13 mouse cellular contexts compared by ENCODE assay signal in genomic region chr15:25912911-25913310, GRCm38 (mm10).
"Had no signal": no experiment of that assay in that cellular context is flagged by ENCODE, and none has a peak within 500 bp of the region (broad histone marks: within the 10 kb centered on the region; RNA-seq: fewer than 3 reads in every experiment).

No protein-coding gene starts in this region.

- H3K9me3 ChIP-seq: intestine, embryonic 15.5 days; limb, embryonic 12.5 days; limb, embryonic 15.5 days; liver, embryonic 12.5 days; liver, embryonic 15.5 days had no signal

- H3K4me3 ChIP-seq: intestine, embryonic 15.5 days; limb, embryonic 12.5 days; limb, embryonic 15.5 days; liver, embryonic 12.5 days; liver, embryonic 15.5 days had no signal

- H3K27ac ChIP-seq: intestine, embryonic 15.5 days; limb, embryonic 12.5 days; limb, embryonic 15.5 days; liver, embryonic 12.5 days had no signal

- H3K9ac ChIP-seq: intestine, embryonic 15.5 days; limb, embryonic 12.5 days; limb, embryonic 15.5 days; liver, embryonic 12.5 days; liver, embryonic 15.5 days had no signal

- ATAC-seq: intestine, embryonic 15.5 days had no signal

- H3K4me2 ChIP-seq: intestine, embryonic 15.5 days; limb, embryonic 12.5 days; limb, embryonic 15.5 days; liver, embryonic 12.5 days; liver, embryonic 15.5 days; midbrain, embryonic 11.5 days had no signal

- H3K4me1 ChIP-seq: intestine, embryonic 15.5 days had no signal

- H3K36me3 ChIP-seq: intestine, embryonic 15.5 days; limb, embryonic 12.5 days; limb, embryonic 15.5 days; liver, embryonic 12.5 days; liver, embryonic 15.5 days had no signal

- H3K27me3 ChIP-seq: intestine, embryonic 15.5 days; limb, embryonic 12.5 days; limb, embryonic 15.5 days; liver, embryonic 12.5 days; liver, embryonic 15.5 days had no signal

- DNase-seq: left cerebral cortex, postnatal 4 days; lung, adult 2 months; lung, postnatal 14 days; lung, postnatal 4 days; midbrain, embryonic 14.5 days; thymus, adult 18-20 months; thymus, postnatal 36 days had no signal
